Mouse (Mus musculus) embryonic facial prominence, embryonic 10.5 days (tissue): ENCODE measurements around the gene Med19. TPM values are rescaled to one million over a fixed set of nuclear protein-coding genes. Genes with fewer than 3 reads are reported as not detected.
"Not testable (repeated sequence)": the region's sequence is repeated elsewhere in the genome, so short reads cannot be mapped to it uniquely, and the experiment has no call there.

Source experiments
- DNase-seq: peaks from one replicate; pipeline ENCODE4 v3.0.0-alpha.2; 2017; ENCODE audit warnings: low spot score
- H3K27ac ChIP-seq: fragments of 300-500 bp; sonication (generic); replicated peaks from 2 replicates; pipeline ENCODE4 v1.5.1; 2016; ENCODE audit warnings: mild to moderate bottlenecking
- H3K27me3 ChIP-seq: fragments of 300-500 bp; sonication (generic); replicated peaks from 2 replicates; pipeline ENCODE4 v1.6.1; 2016; ENCODE audit warnings: low read depth, mild to moderate bottlenecking; ENCODE audit not compliant: poor library complexity, severe bottlenecking
- H3K36me3 ChIP-seq: fragments of 300-500 bp; sonication (generic); replicated peaks from 2 replicates; pipeline ENCODE4 v1.6.1; 2016; ENCODE audit warnings: mild to moderate bottlenecking, moderate library complexity
- H3K4me1 ChIP-seq: fragments of 300-500 bp; sonication (generic); 2 replicates; pipeline ENCODE4 v1.6.1; 2016
- H3K4me3 ChIP-seq: fragments of 300-500 bp; sonication (generic); 2 replicates; pipeline ENCODE4 v1.5.1; 2016; ENCODE audit warnings: mild to moderate bottlenecking, moderate library complexity
- H3K9me3 ChIP-seq: fragments of 300-500 bp; sonication (generic); 2 replicates; pipeline ENCODE4 v1.6.1; 2016; ENCODE audit warnings: mild to moderate bottlenecking
- WGBS: fragments of 180-500 bp; shearing (Covaris S2); methylation state at CpG from one replicate; pipeline ENCODE4 v1.1.7; 2016; 5-methylcytosine and 5-hydroxymethylcytosine counted together
- polyA plus RNA-seq: library from polyadenylated mRNA; unstranded; fragments of >200 nt; fragmentation: Nextera tagmentation; extraction: Ambion mirVana; gene quantifications from 2 replicates; pipeline ENCODE4 v1.2.1, GENCODE M21; 2016

Med19 gene
- polyA plus RNA-seq, 1 experiment from 2014 or later: 46.4 TPM

- not testable (repeated sequence) for H3K27me3 ChIP-seq, DNase-seq, H3K27ac ChIP-seq, H3K4me3 ChIP-seq, H3K9me3 ChIP-seq
- peaks cover 27% of the 10 kb centered on the region for H3K36me3 ChIP-seq
- H3K4me1 ChIP-seq: peaks cover 28% of the 10 kb centered on the region
- WGBS: 83% methylated on average over 5 of the region's 5 CpGs
Measured at GRCm38 (mm10) chr2:84728191-84728590, 50.0 kb downstream of the Med19 start.

- Histone ChIP-seq H3K27ac (no peak overlapping the region), H3K9me3 (no peaks in the 10 kb centered on the region), H3K4me3 (no peak overlapping the region), H3K36me3 (no peaks in the 10 kb centered on the region), H3K27me3 (no peaks in the 10 kb centered on the region), H3K4me1 (peaks cover 46% of the 10 kb centered on the region)
- no peak for DNase-seq
- WGBS: 85% methylated on average over 3 of the region's 3 CpGs
Measured at GRCm38 (mm10) chr2:84731206-84731605, 53.0 kb downstream of the Med19 start.

DNA sequence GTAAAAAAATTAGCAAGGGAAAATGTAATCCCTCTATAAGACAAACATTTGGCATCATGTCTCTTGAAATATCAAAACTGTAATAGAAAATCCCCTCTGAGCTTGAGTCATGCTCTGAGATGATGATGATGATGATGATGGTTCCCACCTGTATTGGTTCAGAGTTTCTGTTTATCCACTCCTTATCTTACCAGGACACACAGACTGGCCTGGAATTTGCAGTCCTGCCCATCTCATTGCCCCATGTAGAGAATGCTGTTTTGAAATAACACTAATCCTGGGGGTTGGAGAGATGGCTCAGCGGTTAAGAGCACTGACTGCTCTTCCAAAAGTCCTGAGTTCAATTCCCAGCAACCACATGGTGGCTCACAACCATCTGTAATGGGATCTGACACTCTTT is 54.2 kb downstream of the Med19 start:
- 76% methylated on average over 1 of the region's 1 CpGs for WGBS

DNA sequence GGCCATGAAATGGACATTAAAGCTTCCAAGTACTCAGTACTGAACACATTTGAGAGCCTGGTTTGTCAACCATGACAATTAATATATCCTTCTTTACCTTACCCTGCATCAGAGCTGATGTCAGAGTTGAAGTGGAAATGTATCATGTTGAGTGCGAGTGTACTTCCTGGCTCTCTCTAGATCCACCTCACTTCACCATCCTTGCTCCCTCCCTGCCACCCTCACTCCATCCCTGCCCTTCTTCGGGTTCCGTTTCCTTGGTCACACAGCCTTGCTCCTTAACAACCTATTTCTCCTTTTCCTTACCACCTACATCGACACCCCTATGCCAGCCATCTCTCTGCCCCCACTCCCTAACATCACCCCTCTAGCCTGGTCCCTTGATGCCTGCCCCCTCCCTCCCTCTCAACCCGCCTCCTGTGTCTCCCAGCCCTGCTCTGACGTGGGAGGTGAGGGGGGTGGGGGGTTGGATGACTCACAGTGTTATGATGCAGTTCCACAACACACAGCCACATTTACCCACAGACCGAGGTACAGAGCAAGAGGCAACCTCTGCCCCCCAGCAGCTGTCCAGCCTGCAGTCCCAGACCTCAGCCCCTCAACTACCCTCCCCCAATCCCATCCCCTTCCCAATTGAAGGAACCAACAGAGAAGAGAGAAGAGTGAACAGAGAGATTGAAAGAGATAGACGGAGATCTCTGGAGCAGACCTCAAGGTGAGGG is 55.5 kb downstream of the Med19 start, which contains the start of gene Ypel4:
TSS of gene Ypel4 (plus strand) at position 480 of the 722 bp plus-strand sequence.
- Histone ChIP-seq H3K4me1 (peaks cover 58% of the 10 kb centered on the region), H3K27ac (peak within 1 kb of the TSS; percentile 88), H3K27me3 (no peaks in the 10 kb centered on the region), H3K36me3 (no peaks in the 10 kb centered on the region), H3K9me3 (no peaks in the 10 kb centered on the region), H3K4me3 (peak within 1 kb of the TSS; percentile 65)
- DNase-seq: peak; percentile 70
- 2% methylated on average over 8 of the region's 8 CpGs for WGBS

More for the DNA sequence above, 54.2 kb downstream of the Med19 start:
- no peaks in the 10 kb centered on the region for H3K27me3 ChIP-seq
- no peak for DNase-seq
- peaks cover 52% of the 10 kb centered on the region for H3K4me1 ChIP-seq
- no peaks in the 10 kb centered on the region for H3K36me3 ChIP-seq
- no peak overlapping the region for H3K4me3 ChIP-seq
- no peaks in the 10 kb centered on the region for H3K9me3 ChIP-seq
- H3K27ac ChIP-seq: no peak overlapping the region

DNA sequence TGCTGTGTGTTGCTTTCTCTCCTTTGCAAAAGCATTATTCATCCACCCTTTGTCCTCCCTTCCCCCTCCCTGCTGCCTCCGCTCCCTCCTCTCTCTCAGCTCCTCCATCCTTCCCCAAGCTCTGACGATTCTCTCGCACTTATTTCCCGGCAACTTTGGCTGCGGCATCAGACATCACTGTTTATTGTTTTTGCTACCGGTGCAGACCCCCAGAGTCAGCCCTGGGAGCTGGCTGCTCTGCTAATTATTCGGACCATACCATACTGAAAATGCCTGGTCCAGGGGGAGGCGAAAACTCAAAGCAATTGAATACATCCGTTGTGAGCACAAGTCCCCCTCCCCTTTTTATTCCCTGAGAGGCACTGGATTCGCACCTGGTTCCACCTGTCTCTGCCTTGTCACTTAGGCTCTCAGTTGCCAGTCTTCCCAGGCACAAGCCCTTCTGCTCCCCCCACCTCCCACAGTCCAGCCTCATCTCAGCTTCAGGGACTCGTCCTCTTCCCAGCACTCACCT is 56.2 kb downstream of the Med19 start:
- peak; percentile 68 for DNase-seq
- Histone ChIP-seq H3K9me3 (no peaks in the 10 kb centered on the region), H3K4me3 (peak overlapping the region; percentile 65), H3K27ac (peak overlapping the region; percentile 88), H3K36me3 (no peaks in the 10 kb centered on the region), H3K27me3 (no peaks in the 10 kb centered on the region), H3K4me1 (peaks cover 65% of the 10 kb centered on the region)
- WGBS: under 1% methylated on average over 11 of the region's 11 CpGs

DNA sequence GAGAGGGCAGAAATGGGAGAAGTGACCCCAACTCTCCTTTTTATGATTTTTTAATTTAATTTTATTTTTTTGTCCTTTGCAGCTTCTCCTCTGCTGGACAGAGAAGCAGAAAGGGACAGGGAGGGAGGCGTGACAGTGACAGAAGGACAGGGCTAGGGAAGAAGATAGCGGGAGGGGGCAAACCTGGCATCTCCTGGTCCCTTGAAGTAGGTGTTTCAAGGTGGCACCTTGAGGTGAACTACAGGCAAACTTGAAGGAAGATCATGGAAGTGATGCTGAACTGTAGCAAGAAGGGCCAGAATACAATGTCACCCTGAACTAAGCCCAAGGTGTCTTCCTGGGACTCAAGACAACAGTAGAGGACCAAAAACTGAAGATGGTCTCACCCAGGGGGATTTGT is 56.7 kb downstream of the Med19 start:
- peaks cover 4% of the 10 kb centered on the region for H3K36me3 ChIP-seq
- no peaks in the 10 kb centered on the region for H3K27me3 ChIP-seq
- peak overlapping the region; percentile 65 for H3K4me3 ChIP-seq
- no peak for DNase-seq
- H3K27ac ChIP-seq: peak overlapping the region; percentile 88
- H3K9me3 ChIP-seq: no peaks in the 10 kb centered on the region
- peaks cover 70% of the 10 kb centered on the region for H3K4me1 ChIP-seq
- WGBS: 1% methylated on average over 2 of the region's 2 CpGs

GRCm38 (mm10) chr2:84735346-84735920 is 57.2 kb downstream of the Med19 start:
- WGBS: 19% methylated on average over 7 of the region's 7 CpGs
- peak; percentile 44 for DNase-seq

GRCm38 (mm10) chr2:84736312-84737161 is 58.3 kb downstream of the Med19 start:
- H3K27me3 ChIP-seq: no peaks in the 10 kb centered on the region
- H3K4me1 ChIP-seq: peaks cover 86% of the 10 kb centered on the region
- 6% methylated on average over 27 of the region's 27 CpGs for WGBS
- H3K4me3 ChIP-seq: peak overlapping the region; percentile 65
- no peaks in the 10 kb centered on the region for H3K9me3 ChIP-seq
- H3K36me3 ChIP-seq: peaks cover 20% of the 10 kb centered on the region
- peak overlapping the region; percentile 78 for H3K27ac ChIP-seq
- peak; percentile 55 for DNase-seq

More at GRCm38 (mm10) chr2:84735346-84735920, 57.2 kb downstream of the Med19 start:
- peaks cover 75% of the 10 kb centered on the region for H3K4me1 ChIP-seq
- peak overlapping the region; percentile 65 for H3K4me3 ChIP-seq
- no peaks in the 10 kb centered on the region for H3K9me3 ChIP-seq
- peaks cover 9% of the 10 kb centered on the region for H3K36me3 ChIP-seq
- no peaks in the 10 kb centered on the region for H3K27me3 ChIP-seq
- H3K27ac ChIP-seq: peak overlapping the region; percentile 88

DNA sequence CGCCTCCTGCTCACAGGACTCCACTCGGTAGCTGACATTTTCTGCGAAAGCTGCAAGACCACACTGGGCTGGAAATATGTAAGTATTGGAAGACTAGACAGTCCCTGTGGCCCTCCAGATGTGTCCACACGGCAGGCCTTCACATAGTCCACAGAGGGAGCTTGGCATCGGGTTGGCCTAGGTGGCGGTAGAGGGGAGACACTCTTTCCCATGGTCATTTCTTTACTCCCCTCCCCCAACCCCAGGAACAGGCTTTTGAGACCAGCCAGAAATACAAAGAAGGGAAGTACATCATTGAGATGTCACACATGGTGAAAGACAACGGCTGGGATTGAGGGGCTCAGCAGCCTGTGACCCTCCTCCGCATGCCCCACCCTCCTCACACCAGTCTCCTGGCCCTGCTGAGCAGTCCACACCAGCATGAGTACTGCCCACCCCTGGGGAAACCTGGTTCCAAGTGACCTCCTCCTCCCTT is 59.3 kb downstream of the Med19 start:
- DNase-seq: peak; percentile 64
- WGBS: 3% methylated on average over 8 of the region's 8 CpGs
- peaks cover 96% of the 10 kb centered on the region for H3K4me1 ChIP-seq
- H3K9me3 ChIP-seq: no peaks in the 10 kb centered on the region
- no peaks in the 10 kb centered on the region for H3K27me3 ChIP-seq
- H3K4me3 ChIP-seq: peak overlapping the region; percentile 65
- H3K36me3 ChIP-seq: peaks cover 26% of the 10 kb centered on the region
- H3K27ac ChIP-seq: peak overlapping the region; percentile 78

Other genes starting within 250 kb of the Med19 start
- 13.8 and 14.5 TPM in 2 replicates for gene Tfpi, start 201.6 kb upstream of the Med19 start, polyA plus RNA-seq
- 43.3 and 44.3 TPM in 2 replicates for gene Ctnnd1, start 27.6 kb upstream of the Med19 start, polyA plus RNA-seq
- gene Btbd18, start 19.3 kb upstream of the Med19 start, polyA plus RNA-seq: 0.14 and 0.41 TPM in 2 replicates
- gene Selenoh, start 7.6 kb upstream of the Med19 start, polyA plus RNA-seq: 505 and 520 TPM in 2 replicates
- not detected in 2 replicates for gene Gm28635, start 361 bp upstream of the Med19 start, polyA plus RNA-seq
- 135 and 137 TPM in 2 replicates for gene Tmx2, start 738 bp downstream of the Med19 start, polyA plus RNA-seq
- gene Zdhhc5, start 36.8 kb downstream of the Med19 start, polyA plus RNA-seq: 30.2 and 31.9 TPM in 2 replicates
- 53.2 and 53.8 TPM in 2 replicates for gene Clp1, start 48.9 kb downstream of the Med19 start, polyA plus RNA-seq
- gene Ypel4, start 55.7 kb downstream of the Med19 start, polyA plus RNA-seq: 8.1 and 8.9 TPM in 2 replicates
- gene Gm19426, start 65.3 kb downstream of the Med19 start, polyA plus RNA-seq: 8.0 and 9.5 TPM in 2 replicates
- gene Serping1, start 97.0 kb downstream of the Med19 start, polyA plus RNA-seq: 16.6 and 18.7 TPM in 2 replicates
- 22.7 and 25.8 TPM in 2 replicates for gene Ube2l6, start 120.4 kb downstream of the Med19 start, polyA plus RNA-seq
- gene Smtnl1, start 144.2 kb downstream of the Med19 start, polyA plus RNA-seq: 0.21 and 0.27 TPM in 2 replicates
- 64.9 and 65.8 TPM in 2 replicates for gene Timm10, start 148.6 kb downstream of the Med19 start, polyA plus RNA-seq
- gene Slc43a1, start 160.4 kb downstream of the Med19 start, polyA plus RNA-seq: 30.4 and 35.4 TPM in 2 replicates
- 2.5 and 2.6 TPM in 2 replicates for gene Rtn4rl2, start 208.3 kb downstream of the Med19 start, polyA plus RNA-seq